Mouse (Mus musculus) Patski (cell line): ENCODE results near the gene Nufip2. TPM values are rescaled to one million over a fixed set of nuclear protein-coding genes. Genes with fewer than 3 reads are reported as not detected.

Experiments
- ATAC-seq: fragments of 100-300 bp; one replicate; pipeline ENCODE4 v1.8.0; 2021
- CTCF ChIA-PET: fragments of 350-600 bp; sonication (Branson Sonifier 250); formaldehyde crosslinking; loops from one replicate; lab custom pipeline; 2022; ENCODE audit warnings: inconsistent platforms; lab: Charles Lee
- POLR2A ChIA-PET: fragments of 350-600 bp; sonication (Branson Sonifier 250); formaldehyde crosslinking; loops from one replicate; lab custom pipeline; 2022; ENCODE audit warnings: antibody characterized with exemption, inconsistent platforms; lab: Charles Lee
- DNase-seq: peaks from one replicate; pipeline ENCODE4 v3.0.0-alpha.2; 2011; ENCODE audit warnings: low read depth, low spot score
- H3K27me3 ChIP-seq: fragments of 371-371 bp; one replicate; pipeline ENCODE4 v1.5.1; 2021
- CTCF ChIP-seq: fragments of 100-300 bp; IDR thresholded peaks from one replicate; pipeline ENCODE4 v1.5.1; 2021
- in situ Hi-C: fragments of 300-500 bp; cut with MboI; formaldehyde crosslinking; loops from 3 replicates; pipeline ENCODE4 v1.11.1; 2018; ENCODE audit warnings: low pct_unique_long_range_greater_than_20kb, mixed read lengths
- polyA plus RNA-seq: library from polyadenylated mRNA; unstranded; gene quantifications from one replicate; pipeline ENCODE4 v1.2.3, GENCODE M21; 2021

Gene Nufip2
- polyA plus RNA-seq, 1 experiment from 2014 or later = 50.3 TPM

DNA sequence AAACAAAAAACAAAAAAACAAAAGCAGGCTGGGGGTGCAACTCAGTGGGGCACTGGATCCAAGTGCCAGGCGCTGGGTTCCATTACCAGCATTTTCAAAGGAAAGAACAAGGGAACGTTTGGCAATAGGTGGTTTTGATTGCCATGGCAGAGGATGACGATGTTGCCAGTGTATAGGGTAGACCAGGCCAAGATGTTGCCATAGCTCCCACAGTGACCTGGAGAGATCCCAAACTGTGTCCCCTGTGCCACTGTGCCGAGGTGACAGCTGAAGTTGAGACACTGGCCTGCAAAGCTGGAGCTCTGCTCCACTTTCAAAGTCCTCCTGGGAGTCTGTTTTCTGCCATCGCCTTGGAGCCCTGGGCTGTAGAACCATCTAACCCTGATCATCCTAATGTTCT, 63.0 kb downstream of the Nufip2 start:
- no peak for DNase-seq
- no peak for ATAC-seq
- CTCF ChIA-PET = interaction anchor here (1.2 to 1.4 kb wide), 3 partner anchors 10 to 35 kb away, joined by 3 to 4 read pairs (median 4); no protein-coding TSS in a partner anchor
- TF ChIP-seq CTCF = no peak
- no peaks in the 10 kb centered on the region for H3K27me3 ChIP-seq
- POLR2A ChIA-PET = no interaction called here
- in situ Hi-C loops = loop anchor here (10.0 kb wide), 2 partner anchors 66 to 206 kb away; no protein-coding TSS in a partner anchor

DNA sequence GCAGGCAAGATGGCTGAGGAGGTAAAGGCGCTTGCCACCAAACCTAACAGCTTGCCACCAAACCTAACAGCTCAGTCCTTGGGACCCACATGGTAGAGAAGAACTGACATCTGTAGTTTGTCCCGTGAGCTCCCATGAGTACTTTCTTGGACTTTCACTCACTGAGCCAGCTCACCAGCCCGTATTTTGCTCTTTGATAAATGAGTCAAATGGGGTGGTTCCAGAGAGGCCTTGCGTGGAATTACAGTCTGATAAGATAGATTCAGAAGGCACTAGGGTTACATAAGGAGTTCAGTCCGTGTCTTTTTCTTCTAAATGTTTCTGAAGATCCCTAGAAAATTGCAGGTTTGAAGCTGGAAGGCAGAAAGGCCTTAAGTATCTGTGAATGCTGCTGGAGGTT, 66.6 kb downstream of the Nufip2 start:
- H3K27me3 ChIP-seq = no peaks in the 10 kb centered on the region
- DNase-seq (no peak), ATAC-seq (no peak)
- ChIA-PET CTCF (interaction anchor here (0.9 to 2.6 kb wide), 3 partner anchors 9 to 15 kb away, joined by 3 to 9 read pairs (median 8); partner anchors contain the start of gene Myo18a), POLR2A (no interaction called here)
- no peak for TF ChIP-seq CTCF
- in situ Hi-C loops = no loop called here

DNA sequence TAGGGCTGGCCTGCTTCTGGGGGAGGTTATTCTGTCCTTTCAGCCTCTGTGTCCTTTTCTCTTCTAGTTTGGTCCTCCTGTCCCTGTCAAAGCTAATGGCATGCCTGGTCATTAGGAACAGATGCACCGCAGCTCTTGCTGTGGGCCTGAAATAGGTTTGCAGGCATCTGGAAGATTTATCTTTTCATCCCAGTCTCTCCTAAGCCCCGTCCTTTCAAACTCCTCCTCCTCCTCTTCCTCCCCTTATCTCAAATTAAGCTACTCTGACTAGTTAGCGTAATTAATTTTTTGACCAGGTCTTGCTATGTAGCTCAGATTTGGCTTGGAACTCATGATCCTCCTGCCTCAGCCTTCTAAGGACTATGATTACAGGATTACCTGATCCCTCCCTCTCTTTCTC, 67.5 kb downstream of the Nufip2 start:
- TF ChIP-seq CTCF = no peak
- ChIA-PET CTCF (interaction anchor here (2.3 to 2.6 kb wide), 2 partner anchors 9 to 10 kb away, joined by 8 to 9 read pairs; partner anchors contain the start of gene Myo18a), POLR2A (no interaction called here)
- no peak for DNase-seq
- no peak for ATAC-seq
- in situ Hi-C loops = no loop called here
- no peaks in the 10 kb centered on the region for H3K27me3 ChIP-seq

DNA sequence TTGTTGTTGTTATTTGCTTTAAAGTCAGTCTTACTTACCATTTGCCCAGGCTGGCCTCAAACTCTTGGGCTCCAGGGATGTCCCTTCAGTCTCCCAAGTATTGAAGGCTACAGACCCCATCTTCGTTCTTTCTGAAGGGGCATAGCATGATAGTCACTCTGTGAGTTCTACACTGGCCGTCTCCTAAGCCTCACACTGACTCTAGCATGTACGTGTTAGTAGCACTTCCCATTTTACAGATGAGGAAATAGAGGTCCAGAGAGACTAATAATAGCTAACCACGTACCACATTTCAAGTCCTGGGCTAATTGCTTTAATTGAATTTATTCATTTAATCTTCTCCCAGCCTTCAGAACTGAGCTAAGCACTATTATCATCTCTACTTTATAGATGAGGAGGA, 74.1 kb downstream of the Nufip2 start:
- in situ Hi-C loops = no loop called here
- no peaks in the 10 kb centered on the region for H3K27me3 ChIP-seq
- TF ChIP-seq CTCF = no peak
- ATAC-seq (no peak), DNase-seq (no peak)
- POLR2A ChIA-PET = no interaction called here
- CTCF ChIA-PET = interaction anchor here (1.0 to 1.9 kb wide), 4 partner anchors 16 to 76 kb away, joined by 3 to 8 read pairs (median 3); no protein-coding TSS in a partner anchor

DNA sequence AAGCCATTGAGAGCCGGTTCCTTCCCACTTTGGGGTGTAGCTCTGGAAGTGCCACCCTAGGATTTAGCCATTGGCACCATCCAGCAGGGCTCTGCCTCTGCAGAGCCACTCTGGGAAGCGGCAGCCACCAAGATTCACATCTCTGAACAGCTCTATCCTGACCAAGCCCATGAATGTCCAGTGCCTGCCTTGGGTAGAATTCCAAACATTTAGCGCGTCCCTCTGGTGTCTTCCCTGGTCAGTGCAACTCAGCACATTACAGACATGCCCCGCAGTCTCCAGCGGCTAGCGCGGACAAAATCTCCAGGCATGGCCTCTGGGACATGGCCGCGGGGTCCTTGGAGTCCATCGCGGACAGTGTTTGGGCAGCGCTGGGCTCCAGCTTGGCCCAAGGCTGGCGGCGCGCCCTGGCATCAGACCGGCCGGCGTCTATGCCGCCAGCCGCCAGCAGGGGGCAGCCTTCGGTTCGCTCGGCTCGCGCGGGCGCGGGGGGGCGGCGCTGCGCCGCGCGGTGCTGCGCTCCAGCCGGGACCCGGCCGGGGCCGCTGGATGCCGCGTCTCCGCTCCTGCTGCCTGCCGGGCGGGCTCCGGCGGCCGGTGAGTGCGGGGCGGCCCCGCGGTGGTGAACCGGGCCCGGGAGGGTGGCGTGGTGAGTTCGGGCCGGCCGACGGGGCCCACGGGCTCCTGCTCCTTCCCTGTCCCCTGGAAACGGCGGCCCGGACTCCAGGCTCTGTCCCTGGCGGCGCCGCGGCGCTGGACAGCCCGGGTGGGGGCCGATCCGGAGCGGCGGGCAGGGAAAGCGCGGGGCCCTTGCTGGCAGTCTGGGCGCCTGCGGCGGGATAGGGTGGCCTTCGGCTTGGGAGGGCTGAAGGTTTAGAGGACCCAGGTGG, 77.1 kb downstream of the Nufip2 start, which contains the start of gene Myo18a:
TSS of gene Myo18a (plus strand) at position 464 of the 890 bp plus-strand sequence.
- ATAC-seq (peak; percentile 70), DNase-seq (no peak)
- in situ Hi-C loops = no loop called here
- no peaks in the 10 kb centered on the region for H3K27me3 ChIP-seq
- ChIA-PET CTCF (interaction anchor here (0.7 to 3.5 kb wide), 13 partner anchors 9 to 73 kb away, joined by 3 to 28 read pairs (median 3); no protein-coding TSS in a partner anchor), POLR2A (interaction anchor here (0.7 to 1.3 kb wide), 5 partner anchors 10 to 75 kb away, joined by 3 to 4 read pairs (median 3); no protein-coding TSS in a partner anchor)
- TF ChIP-seq CTCF = peak; percentile 98

DNA sequence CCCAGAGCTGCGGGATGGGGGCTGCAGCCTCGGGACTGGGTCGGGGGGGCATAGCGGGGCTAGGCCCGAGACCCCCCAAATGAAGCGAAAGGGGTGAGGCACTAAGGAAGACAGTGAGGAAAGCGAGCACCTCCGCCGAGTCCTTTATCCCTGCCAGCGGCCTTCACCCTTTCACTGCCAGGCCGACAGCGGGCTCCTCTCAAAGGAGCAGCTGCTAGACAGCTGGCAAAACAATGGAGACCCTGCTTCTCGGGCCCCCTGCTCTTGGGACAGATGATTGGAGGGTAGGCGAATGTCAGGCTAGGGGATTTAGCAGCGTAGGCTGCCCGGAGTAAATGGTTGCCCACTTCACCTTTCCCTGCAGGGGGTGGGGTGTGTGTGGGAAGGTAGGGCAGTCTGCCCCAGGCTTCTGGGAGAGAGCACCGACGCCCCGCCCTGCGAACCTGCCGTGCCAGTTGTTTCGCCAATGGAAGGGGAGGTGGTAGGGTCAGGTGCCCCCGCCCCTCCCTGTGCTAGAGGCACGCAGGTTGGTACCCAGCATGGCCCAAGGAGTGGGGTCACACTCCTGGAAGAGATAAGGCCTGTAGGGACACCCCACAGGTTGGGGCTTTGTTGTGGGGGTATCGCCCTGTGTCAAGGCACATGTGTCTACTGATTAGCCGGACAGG, 77.9 kb downstream of the Nufip2 start:
- no peaks in the 10 kb centered on the region for H3K27me3 ChIP-seq
- ATAC-seq (no peak), DNase-seq (no peak)
- in situ Hi-C loops = no loop called here
- no peak for TF ChIP-seq CTCF
- CTCF ChIA-PET = interaction anchor here (1.1 to 3.5 kb wide), 4 partner anchors 9 to 29 kb away, joined by 3 to 28 read pairs (median 13); no protein-coding TSS in a partner anchor
- POLR2A ChIA-PET = interaction anchor here (1.1 to 1.5 kb wide), 3 partner anchors 12 to 29 kb away, joined by 3 read pairs; no protein-coding TSS in a partner anchor

DNA sequence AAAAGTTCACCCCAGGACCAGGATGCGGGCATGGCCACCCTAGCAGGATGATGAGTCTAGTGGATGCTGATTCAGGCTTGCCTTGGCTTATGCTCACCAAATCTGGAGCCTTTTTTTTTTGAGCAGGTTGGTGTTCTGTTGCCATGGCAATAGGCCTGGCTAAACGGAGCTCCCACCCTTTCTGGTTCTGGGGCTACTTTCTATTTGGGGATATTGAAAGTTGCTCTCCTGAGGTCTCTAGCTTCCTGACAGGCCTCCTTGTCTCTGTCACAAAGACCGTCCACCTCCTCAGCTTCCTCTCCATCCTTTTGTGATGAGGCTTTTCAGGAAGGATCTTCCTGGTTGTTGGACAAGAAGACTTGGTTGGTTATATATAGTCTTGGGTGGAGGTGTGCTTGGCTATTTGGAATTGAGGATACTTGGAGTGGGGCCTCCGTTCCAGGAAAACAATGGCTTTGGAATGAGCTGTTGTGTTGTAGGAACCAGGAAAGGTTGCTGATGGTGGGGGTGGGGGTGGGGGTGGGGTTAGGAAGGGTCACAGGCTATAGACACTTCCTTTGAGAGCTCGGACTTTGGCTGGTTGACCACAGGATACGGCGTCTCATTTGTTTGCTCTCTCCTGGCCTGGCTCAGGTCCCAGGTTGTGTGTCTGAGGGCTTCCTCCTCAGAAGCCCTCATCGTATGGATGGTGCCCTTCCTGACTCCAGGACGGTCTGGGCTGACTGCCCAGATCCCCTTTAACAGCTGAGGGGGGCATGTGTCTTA, 78.9 kb downstream of the Nufip2 start:
- no peak for ATAC-seq
- DNase-seq = no peak
- TF ChIP-seq CTCF = no peak
- no peaks in the 10 kb centered on the region for H3K27me3 ChIP-seq
- in situ Hi-C loops = no loop called here
- POLR2A ChIA-PET = interaction anchor here (0.7 to 1.5 kb wide), 6 partner anchors 11 to 28 kb away, joined by 3 to 4 read pairs (median 3); no protein-coding TSS in a partner anchor
- CTCF ChIA-PET = interaction anchor here (1.1 to 3.5 kb wide), 4 partner anchors 8 to 28 kb away, joined by 3 to 28 read pairs (median 13); no protein-coding TSS in a partner anchor

DNA sequence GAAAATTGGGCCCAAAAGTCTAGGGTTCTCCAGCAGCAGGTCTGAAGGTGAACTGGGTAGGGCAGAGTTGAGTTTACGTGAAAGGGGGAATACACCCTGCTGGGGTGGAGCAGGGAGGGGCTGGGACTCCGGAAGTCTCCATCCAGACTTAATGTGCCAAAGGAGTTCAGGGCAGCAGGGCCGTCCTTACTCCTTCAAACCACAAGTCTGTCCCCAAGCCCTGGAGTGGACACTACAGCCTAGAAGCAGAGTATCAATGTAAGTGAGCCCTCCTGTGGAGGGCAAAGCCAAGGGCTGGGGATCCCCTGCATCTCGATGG, 79.5 kb downstream of the Nufip2 start:
- ATAC-seq = no peak
- DNase-seq = no peak
- ChIA-PET POLR2A (interaction anchor here (1.2 kb wide), 1 partner anchor 16 kb away, joined by 4 read pairs; no protein-coding TSS in a partner anchor), CTCF (interaction anchor here (3.5 kb wide), 1 partner anchor 17 kb away, joined by 28 read pairs; no protein-coding TSS in a partner anchor)
- TF ChIP-seq CTCF = no peak
- in situ Hi-C loops = no loop called here
- no peaks in the 10 kb centered on the region for H3K27me3 ChIP-seq

DNA sequence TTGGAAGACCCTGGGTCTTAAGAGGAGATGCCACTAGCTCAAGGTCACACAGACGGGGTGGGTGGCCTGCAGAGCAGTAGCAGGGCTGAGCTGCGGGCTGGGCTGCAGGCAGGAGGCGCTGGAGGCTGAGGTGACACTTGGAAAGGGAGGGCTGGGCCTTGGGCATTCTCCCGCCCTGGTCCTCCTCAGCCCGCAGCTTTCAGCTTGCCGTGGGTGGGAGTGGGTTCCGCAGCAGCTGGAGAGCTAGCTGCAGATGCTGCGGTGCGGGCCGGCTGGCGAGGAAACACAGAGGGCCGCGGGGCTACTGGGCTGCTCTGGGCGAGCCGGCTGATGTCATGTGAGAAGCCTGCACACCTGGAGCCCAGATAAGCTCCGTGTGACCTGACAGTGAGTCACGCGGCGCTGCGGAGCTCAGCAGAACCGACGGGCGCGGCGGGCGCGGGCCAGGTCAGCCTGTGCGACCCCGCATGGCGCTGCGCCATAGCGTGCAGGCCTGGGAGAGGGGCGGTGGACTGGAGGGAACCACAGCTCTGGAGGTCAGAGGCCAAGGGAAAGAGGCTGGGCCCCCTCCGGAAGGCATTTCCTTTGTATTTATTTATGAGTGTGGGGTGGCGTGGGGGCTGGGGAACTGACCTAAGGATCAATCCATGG, 80.5 kb downstream of the Nufip2 start:
- DNase-seq = no peak
- ATAC-seq = no peak
- peak; percentile 68 for TF ChIP-seq CTCF
- H3K27me3 ChIP-seq = no peaks in the 10 kb centered on the region
- ChIA-PET POLR2A (no interaction called here), CTCF (interaction anchor here (1.1 to 2.2 kb wide), 5 partner anchors 12 to 58 kb away, joined by 3 to 13 read pairs (median 4); no protein-coding TSS in a partner anchor)
- in situ Hi-C loops = no loop called here
